Mouse (Mus musculus) spleen, postnatal 10 days (tissue): ENCODE results near the gene Babam2.
"Not testable (repeated sequence)": the region's sequence is repeated elsewhere in the genome, so short reads cannot be mapped to it uniquely, and the experiment has no call there.

Experiments used
- DNase-seq, 2 experiments: peaks; one replicate each; pipeline ENCODE4 v3.0.0; 2021 to 2022; ENCODE audit warnings: low spot score in 2 of 2

Babam2 gene

DNA sequence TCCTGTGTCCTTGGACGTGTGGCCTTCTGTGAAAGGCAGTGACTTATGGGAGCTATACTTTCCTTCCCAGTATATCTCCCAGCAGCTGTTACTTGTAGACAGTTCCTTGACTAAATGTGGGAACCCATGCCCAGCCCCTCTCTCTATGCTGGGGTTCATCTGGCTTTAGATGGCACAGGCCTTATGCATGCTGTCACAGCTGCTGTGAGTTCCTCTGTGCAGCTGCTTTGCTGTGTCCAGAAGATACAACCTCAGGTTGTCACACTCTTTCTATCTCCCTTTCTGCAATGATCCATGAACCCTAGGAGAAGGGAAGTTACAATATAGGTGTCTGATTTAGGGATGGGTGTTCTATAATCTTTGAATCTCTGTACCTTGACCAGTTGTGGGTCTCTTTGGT is 132.1 kb downstream of the Babam2 start:
- no peak for DNase-seq

DNA sequence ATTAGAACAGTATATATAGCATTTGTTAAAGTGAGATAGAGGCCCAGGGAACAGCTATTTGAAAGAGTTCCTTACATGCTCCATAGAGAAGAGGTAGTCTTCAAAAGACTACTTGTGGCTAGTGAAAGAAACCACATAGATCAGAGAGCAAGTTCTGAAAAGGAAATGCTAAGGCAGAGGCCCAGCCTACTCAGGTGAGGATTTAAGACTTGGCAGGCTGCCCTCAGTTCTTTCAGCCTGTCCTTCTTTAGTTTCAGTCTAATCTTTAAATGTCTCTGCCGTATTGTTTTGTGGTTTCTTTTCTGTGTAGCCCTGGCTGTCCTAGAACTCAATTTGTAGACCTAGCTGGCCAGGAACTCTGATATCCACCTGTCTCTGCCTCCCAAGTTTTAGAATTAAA is 134.1 kb downstream of the Babam2 start:
- DNase-seq, result no peak

DNA sequence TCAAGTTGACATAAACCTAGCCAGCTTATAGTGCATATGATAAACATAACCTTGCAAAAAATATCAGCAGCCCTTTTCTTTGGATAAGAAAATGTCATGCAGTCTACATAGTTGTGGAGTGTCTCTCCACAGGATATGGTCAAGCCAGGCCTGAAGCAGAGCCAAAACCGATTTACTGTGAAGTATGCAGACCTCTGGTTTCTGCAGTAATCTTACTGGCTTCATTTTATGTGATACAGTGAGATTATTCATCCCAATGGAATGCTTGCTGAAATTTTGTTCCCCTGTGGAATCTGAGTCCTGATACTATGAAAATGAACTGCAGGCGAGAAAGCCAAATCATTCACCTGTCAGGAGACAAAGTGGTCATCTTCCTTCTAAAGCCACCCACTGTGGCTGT is 138.2 kb downstream of the Babam2 start:
- no peak for DNase-seq

DNA sequence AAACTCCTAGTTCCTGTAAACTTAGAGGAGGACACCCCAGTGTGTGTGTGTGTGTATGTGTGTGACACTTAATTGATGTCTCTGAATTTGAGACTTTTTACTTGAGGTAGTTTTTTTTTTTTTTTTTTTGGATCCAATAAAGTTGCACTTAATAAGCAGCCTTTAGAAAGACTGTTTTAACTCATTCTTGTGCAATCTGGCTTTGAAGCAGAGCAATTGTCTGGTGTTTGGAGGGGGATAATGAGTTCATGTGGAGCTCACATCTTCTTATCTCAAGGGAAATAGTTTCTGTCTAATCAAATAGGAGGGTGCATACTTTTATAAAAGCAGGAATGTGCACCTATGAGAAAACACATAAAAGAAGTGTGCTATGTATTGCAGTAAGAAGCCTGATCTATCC is 142.5 kb downstream of the Babam2 start:
- no peak for DNase-seq

DNA sequence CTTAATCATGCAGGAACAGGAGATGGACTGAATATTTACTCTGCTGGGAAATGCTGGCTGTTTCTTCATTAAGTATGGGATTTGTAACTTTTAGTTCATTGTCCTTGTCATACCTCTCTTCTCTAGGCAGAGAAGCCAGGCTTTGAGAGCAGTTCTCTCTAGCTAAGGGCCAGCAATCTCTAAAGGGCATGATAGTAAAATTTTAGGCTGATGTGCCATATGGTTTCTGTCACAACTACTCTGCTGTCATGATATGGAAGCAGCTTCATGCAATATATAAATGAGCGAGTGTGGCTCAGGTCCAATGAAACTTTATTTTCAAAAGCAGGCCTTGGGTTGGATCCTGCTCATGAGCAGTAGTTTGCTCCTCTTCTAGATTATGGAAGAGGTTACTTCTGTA is 142.9 kb downstream of the Babam2 start:
- no peak for DNase-seq

DNA sequence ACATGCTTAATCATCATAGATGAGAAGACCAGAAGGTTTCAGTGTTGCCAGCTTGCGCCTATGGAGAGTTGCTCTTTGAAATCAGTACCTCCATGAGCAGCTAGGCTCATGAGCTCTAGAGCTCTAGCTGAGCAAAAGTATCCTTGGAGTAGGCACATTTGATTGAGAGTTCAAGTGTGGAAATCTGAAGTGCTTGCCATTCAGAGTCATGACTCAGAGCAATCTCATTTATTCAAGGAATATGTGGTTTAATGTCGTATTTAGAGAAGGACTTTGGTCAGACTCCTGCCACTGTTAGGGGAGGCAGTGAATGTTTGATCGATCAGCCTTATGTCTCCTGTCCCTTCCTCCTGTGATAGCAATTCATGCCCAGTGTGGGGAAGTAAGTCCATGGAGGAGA is 147.4 kb downstream of the Babam2 start:
- no peak for DNase-seq

DNA sequence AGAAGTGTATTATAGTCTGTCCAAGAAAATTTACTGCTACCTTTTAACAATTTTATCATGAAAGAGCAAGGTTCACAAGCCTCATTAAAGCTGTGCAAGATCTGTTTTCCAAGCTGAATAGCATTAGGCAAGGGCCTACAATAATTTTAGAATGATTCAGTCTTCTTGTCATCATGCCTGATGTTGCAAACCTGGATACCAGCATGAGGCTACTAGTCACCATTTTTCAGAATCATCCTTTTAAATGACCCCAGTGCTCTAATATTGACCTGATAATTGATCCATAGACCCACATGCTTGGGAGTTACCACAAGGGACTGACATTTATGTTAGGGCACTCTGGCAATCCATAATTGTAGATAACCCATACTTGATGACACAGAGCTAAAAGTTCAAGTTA is 149.5 kb downstream of the Babam2 start:
- no peak for DNase-seq

DNA sequence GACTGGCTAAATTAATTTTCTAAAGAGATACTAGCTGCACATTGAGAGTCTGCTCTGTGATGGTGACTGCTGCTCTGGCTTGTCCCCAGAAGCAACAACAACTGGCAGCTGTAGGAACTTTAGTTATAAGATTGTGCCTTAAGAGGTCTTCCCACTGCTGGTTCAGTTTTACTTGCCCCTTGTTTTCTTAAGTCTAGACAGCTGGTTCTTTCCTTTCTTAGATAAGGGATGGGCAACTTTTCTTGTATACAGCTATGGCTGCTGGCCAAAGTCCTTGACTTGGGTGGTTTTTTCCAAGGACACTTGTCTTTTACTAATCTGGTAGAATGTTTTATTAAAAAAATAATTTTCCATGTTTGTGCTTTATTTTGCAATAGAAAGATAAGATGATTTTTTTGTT is 151.5 kb downstream of the Babam2 start:
- no peak for DNase-seq

DNA sequence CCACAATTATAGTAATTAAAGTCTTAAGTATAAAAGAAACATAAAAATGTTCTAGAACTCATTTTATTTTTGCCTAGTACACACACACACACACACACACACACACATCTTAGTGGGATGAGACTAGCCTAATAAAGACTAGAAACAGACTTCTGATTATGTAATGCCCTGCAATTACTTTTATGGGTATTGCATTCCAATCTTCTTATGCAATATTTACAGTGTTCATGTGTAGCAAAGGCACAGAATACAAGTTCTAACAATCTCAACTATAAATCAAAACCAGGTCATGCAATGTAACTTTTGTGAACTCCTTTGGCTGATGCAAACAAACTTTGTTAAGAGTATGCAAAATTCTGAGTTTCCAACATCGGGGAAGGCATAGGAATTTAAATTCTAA is 155.3 kb downstream of the Babam2 start:
- no peak for DNase-seq

DNA sequence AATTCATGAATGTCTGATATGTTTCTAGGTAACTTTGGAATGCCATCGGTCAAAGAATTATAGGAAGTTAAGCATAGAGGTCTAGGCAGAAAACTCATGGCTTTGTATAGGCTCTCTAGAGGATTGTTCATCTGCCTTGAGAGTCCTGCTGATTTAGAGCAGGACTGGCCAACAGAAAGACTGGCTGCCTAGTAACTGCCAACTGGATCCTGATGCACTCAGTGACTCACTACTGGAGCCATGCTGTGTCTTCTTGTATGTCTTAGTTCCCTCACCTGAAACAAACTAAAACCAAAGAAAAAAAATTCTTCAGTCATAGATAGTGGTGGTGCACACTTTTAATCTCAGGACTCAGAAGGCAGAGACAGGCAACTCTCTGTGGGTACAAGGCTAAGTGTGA is 156.3 kb downstream of the Babam2 start:
- no peak for DNase-seq

DNA sequence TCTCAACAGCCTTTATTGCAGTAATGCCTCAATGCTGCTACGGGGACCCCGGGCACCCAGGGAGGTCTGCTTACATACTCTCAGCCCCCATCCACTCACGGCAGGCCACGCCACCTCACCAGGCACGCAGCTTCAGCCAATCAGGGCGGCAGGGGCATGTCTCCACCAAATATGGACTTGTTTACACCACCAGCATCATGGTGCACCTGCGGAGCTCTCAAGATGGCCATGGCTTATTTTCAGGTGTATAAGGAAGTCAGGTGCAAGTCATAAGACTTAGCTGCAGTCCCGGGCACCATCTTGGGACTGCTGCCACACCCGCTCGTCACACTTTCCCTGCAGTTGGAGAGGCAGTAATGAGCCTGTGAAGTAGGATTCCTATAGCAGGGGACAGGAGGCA is 161.4 kb downstream of the Babam2 start:
- not testable (repeated sequence) for DNase-seq

DNA sequence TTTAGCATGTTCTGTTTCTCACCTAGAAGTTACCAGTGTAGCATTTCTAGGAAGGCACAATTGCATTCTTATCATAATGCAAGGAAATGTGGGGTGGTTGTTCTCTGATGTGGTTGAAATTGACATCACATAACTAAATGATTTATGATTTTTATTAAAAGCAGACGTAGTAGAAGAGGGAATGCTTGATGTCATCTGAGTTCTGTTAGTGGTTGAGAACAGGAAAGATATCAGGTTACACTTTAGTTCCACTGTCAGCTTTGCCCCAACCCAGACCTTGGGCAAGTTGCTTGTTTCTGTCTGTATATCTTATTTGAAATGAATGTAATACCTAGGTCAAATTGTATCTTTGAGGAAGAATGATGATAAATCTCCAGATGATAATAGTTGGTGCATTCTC is 162.9 kb downstream of the Babam2 start:
- DNase-seq, result no peak

DNA sequence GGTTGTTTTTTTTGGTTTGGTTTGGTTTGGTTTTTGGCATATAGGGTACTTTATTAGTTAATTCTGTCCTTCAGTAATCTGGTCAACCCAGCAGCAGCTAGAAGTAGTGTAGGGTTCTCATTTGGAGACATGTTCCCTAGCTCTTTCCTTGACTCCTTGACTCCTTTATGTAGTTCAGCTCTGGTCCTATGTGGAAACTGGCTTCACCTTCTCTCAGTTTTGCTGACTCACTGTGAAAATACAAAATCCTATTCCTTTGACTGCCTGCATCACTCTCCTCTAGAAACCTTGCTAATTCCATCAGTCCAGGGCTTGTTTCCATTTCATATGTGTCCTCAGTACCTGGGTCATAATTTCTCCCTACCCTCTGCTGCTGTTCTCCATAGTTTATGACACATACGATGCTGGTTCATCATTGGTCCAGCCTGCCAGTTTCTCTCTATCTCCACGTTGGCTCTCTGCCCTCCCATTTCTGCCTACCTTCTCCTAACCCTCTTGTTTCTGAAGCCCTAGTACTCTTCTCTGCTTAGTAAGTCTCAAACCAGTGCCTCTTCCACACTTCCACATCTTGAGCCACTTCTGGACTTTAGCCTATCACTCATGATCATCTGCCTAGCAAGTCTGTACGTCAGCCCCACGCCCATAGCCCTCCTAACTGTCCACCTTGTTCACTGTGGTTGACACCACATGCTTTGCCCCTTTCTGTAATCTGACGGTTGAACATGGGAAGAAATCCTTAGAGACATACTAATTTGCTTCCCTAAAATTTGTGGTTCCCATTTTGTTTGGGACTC is 163.5 kb downstream of the Babam2 start:
- DNase-seq, result no peak

DNA sequence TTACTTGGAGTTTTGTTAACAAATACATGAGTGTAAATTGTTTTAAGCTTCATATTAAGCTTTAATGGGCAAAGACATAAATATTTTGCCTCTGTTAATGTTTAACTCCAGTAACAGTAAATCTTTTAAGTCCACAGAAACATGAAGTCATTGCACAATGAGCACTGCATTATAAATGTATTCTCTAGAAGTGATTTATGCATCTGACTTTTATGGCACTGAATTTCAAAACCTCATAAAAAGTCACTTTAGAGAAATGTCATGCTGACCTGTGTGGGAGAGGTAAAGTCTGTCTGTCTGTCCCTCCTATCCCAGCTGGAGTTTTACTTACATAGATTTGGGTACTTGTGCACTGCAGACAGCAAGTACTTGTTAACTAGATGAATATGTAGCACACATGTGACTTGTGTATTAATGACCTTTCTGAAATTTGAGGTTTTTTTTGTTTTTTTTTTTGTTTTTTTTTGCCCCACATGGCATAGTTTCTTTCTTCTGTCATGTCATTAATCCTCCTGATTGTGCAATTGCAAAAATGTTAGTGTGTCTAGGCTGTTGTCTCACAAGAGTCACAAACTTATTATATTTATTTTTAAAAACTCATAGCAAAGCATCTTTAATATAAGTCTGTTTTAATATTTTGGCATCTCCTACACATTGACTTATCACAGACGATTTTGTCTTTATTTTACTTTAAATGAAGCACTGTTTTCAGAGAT is 165.4 kb downstream of the Babam2 start:
- no peak for DNase-seq

DNA sequence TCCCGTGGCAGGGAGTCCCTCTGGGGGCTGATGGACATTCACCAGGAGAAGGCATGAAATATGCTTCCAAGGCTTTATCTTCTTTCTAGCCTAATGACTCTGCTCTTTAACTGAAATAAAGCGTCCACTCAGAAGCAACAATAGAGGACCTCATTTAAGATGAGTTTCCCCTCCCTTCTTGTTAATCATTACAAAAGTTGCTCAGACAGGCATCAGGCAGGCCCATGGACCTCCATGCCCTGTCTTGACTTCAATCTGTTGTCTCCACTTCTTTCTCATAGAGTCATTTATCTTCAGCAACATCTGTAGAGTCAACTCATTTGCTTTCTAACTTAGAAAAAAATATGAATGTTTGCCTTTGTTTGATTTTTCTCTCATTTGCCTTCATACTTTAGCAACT is 166.6 kb downstream of the Babam2 start:
- DNase-seq, result no peak

DNA sequence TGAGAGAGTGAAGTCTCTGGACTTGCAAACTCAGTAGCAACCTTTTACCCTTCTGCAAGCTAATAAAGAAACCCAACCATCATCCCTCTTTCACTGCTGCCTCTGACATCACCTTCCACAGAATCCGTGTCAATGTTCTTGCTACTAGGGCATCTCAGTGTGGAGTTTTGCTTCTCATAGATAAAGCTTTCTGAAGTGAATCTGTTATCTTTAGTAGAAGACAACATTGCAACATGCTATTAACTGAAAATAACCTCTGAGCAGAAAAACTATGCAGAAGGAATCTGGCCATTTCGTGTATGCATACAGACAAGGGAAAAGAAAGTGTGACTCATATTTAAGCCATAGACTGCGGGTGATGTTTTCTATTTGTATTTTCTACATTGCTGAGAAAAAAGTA is 168.6 kb downstream of the Babam2 start:
- no peak for DNase-seq

DNA sequence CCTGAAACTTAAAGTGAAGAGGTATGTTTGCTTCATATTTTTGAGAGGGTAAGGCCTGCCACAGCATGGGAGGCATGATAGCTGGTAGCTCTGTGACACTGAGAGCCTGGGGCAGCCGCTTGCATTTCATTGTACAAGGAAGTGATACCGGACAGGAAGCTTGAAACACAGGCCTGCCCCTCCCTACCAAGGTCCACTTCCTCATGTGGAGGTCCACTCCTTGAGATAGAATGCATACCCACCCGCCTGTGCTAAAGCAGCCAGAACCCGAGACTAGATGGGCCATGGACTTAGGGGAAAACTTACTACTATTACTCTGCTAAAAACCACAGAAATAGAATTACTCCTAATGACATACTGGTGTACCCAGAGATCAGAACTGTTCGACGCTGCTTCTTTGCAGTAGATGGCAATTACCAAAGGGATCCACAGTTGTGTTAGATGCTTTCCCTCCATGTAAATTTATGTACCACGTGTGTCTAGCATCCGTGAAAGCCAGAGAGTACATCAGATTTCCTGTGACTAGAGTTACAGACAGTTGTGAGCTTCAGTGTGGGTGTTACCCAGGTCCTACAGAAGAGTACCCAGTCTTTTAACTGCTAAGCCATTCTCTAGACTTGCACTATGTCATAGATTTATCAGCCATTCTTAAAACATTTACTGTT is 173.5 kb downstream of the Babam2 start:
- peak; percentile 15 to 68 for DNase-seq

DNA sequence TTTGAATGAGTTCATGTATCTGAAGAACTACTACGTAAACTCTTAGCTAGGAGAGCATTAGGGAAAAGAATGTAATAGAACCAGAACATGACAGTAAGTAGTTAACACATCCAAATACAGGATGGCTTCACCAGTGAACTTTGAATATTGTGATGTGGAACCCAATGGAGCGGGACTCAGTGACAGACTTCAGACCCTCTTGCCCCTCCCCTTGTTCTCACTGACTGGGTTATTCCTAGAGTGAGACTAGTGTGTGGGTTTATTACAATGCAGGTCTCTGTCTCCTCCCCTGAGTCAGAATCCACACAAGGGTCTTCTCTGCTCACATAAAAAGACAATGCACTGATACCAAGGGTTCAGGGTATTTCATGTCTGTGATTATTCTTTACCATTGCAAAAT is 175.8 kb downstream of the Babam2 start:
- DNase-seq, result no peak

DNA sequence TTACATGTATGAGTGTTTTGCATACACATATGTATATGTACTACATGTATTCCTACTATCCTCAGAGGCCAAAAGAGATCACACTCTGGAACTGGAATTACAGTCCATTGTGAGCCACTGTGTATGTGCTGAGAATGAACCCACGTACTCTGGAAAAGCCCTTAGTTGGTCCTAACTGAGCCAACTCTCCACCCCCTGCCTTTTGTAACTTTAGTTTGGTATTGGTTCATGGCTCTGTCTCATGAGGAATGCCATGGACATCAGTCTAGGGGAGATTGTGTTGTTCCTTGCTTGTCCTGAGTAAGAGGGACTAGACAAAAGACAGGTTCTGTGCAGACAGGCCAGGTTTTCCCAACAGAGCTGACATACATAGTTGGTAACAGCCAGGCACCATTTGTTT is 177.1 kb downstream of the Babam2 start:
- DNase-seq, result no peak

DNA sequence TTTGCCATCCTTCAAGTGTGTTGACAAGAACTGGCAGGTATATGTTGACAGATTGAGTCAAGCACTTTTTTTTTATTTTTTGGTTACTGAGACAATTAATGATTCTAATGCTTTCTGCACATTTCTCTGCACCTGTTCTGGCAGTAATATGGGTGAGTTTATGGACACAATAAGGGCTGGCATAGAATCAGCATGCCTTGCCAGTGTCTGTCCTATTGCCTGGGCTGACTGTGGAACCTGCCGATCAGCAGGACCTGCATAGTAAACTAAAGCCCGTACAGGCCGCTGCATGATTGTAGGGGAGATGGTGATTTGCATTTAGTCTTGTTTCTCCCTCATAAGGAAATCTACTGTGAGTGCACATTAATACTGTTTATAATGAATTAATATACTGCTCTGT is 178.0 kb downstream of the Babam2 start:
- DNase-seq, result no peak

DNA sequence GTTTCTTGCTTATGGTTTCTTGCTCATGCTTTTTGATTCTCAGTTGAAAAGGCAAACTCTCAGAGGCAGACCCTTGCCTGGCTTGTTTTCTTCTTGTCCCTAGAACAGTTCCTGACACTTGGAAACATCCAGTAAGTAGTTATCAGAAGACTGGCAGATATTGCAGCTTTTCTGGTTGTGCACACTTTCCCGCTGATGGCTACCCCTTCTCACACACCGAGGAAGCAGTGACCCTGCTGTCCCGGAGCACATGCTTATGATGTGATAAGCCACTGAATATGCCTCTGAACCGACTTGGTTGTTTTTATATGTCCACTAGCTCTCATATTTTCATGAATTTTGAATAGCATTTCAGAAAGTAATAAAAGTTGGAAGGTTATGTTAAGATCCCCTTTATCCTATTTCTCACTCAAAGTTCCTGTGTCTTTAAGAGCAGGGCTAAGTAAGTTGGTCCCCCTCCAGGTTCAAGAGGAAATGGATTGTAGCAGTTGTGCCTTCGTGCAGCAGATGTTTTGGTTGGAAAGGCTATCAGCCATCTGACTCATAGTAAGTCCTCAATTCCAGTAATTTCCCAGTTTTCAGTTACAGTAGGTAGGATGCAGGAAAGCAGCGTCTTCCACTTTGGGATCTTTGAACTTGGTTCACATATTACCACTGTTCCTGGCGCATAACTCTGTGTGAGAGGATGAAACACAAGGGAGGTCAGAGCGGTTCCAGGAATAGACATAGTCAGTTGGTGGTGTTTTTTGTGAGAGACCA is 178.9 kb downstream of the Babam2 start:
- DNase-seq, result no peak

DNA sequence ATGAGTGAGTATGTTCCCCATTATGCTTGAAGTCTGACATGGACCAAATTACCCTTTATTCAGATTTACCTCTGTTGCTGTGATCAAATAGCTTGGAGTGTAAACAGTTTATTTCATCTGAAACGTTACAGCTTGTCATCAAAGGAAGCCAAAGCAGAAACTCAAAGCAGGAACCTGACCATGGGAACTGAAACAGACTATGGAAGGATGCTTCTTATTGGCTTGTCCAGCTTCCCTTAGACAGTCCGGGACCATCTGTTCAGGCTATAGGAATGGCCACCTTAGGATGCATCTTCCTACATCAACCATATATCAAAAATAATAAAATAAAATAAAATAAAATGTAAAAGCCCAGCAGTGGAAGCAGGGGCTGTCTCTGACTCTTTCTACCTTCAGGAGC is 183.0 kb downstream of the Babam2 start:
- DNase-seq, result no peak
